Mouse (Mus musculus) MEL (cell line): ENCODE measurements around the gene Zfp385b. TPM values are rescaled to one million over a fixed set of nuclear protein-coding genes. Genes with fewer than 3 reads are reported as not detected.

ENCODE experiments used
- DNase-seq: peaks from one replicate; pipeline ENCODE4 v3.0.0; 2011; ENCODE audit warnings: low read depth, low spot score
- H3K27ac ChIP-seq: 2 replicates; pipeline ENCODE4 v1.5.1; 2012; ENCODE audit warnings: low read depth, mild to moderate bottlenecking, control low read depth, low read length, moderate library complexity; ENCODE audit not compliant: control insufficient read depth
- H3K27me3 ChIP-seq, 2 experiments: fragments of 150-350 bp in 1 of 2; sonication (generic) in 1 of 2; 2 replicates each; pipeline ENCODE4 v1.6.1; 2012; ENCODE audit warnings: low read length in 2 of 2, mild to moderate bottlenecking in 2 of 2, improper control_type of control experiment in 1 of 2, moderate library complexity in 1 of 2; ENCODE audit not compliant: insufficient read depth in 2 of 2, control insufficient read depth in 1 of 2
- H3K36me3 ChIP-seq, 2 experiments: 2 replicates each; pipeline ENCODE4 v1.6.1; 2012 to 2014; ENCODE audit warnings: low read length in 2 of 2, improper control_type of control experiment in 1 of 2, inconsistent platforms in 1 of 2, mild to moderate bottlenecking in 1 of 2; ENCODE audit not compliant: insufficient read depth in 2 of 2, control insufficient read depth in 1 of 2
- H3K4me1 ChIP-seq, 2 experiments: fragments of 150-350 bp in 1 of 2; sonication (generic) in 1 of 2; 2 replicates each; pipeline ENCODE4 v1.6.1; 2012; ENCODE audit warnings: low read length in 2 of 2, improper control_type of control experiment in 1 of 2, mild to moderate bottlenecking in 1 of 2; ENCODE audit not compliant: insufficient read depth in 2 of 2, control insufficient read depth in 1 of 2
- H3K4me3 ChIP-seq, 2 experiments: fragments of 150-350 bp in 1 of 2; sonication (generic) in 1 of 2; 2 replicates each; pipeline ENCODE4 v1.5.1; 2012; ENCODE audit warnings: low read depth in 2 of 2, low read length in 2 of 2, mild to moderate bottlenecking in 2 of 2, moderate library complexity in 2 of 2, control low read depth in 1 of 2, improper control_type of control experiment in 1 of 2; ENCODE audit not compliant: control insufficient read depth in 1 of 2, insufficient read depth in 1 of 2
- H3K79me2 ChIP-seq: 2 replicates; pipeline ENCODE4 v1.6.1; 2012; ENCODE audit warnings: mild to moderate bottlenecking, low read length, moderate library complexity; ENCODE audit not compliant: control insufficient read depth, poor library complexity, insufficient read depth
- H3K9ac ChIP-seq: 2 replicates; pipeline ENCODE4 v1.6.1; 2012; ENCODE audit warnings: low read depth, mild to moderate bottlenecking, control low read depth, low read length, moderate library complexity; ENCODE audit not compliant: control insufficient read depth, poor library complexity, severe bottlenecking
- H3K9me3 ChIP-seq: fragments of 150-350 bp; sonication (generic); replicated peaks from 2 replicates; pipeline ENCODE4 v1.6.1; 2012; ENCODE audit warnings: mild to moderate bottlenecking, low read length, improper control_type of control experiment, moderate library complexity; ENCODE audit not compliant: insufficient read depth
- E2F4 ChIP-seq: IDR thresholded peaks from 2 replicates; pipeline ENCODE4 v1.6.1; 2011; ENCODE audit warnings: low read depth, low read length, improper control_type of control experiment, borderline replicate concordance
- ETS1 ChIP-seq: IDR thresholded peaks from 2 replicates; pipeline ENCODE4 v1.6.1; 2012; ENCODE audit warnings: low read depth, mild to moderate bottlenecking, inconsistent platforms, low read length, improper control_type of control experiment, moderate library complexity
- GABPA ChIP-seq: IDR thresholded peaks from 2 replicates; pipeline ENCODE4 v1.6.1; 2012; ENCODE audit warnings: low read depth, mild to moderate bottlenecking, inconsistent platforms, low read length, improper control_type of control experiment, moderate library complexity
- KAT2A ChIP-seq: conservative IDR thresholded peaks from 2 replicates; pipeline ENCODE4 v1.6.1; 2012; ENCODE audit warnings: low read depth, low read length, improper control_type of control experiment, inconsistent platforms
- MXI1 ChIP-seq: IDR thresholded peaks from 2 replicates; pipeline ENCODE4 v1.6.1; 2011; ENCODE audit warnings: mild to moderate bottlenecking, low read depth, low read length, improper control_type of control experiment
- MYB ChIP-seq: IDR thresholded peaks from 2 replicates; pipeline ENCODE4 v1.6.1; 2011; ENCODE audit warnings: mild to moderate bottlenecking, low read depth, low read length, improper control_type of control experiment
- POLR2A ChIP-seq, 2 experiments: IDR thresholded peaks; 2 replicates each; pipeline ENCODE4 v1.6.1; 2011 to 2012; ENCODE audit warnings: low read length in 2 of 2, mild to moderate bottlenecking in 2 of 2, control low read depth in 1 of 2, improper control_type of control experiment in 1 of 2, low read depth in 1 of 2, moderate library complexity in 1 of 2; ENCODE audit not compliant: control insufficient read depth in 1 of 2, insufficient read depth in 1 of 2, poor library complexity in 1 of 2
- POLR2AphosphoS5 ChIP-seq: IDR thresholded peaks from 2 replicates; pipeline ENCODE4 v1.6.1; 2012; ENCODE audit warnings: low read depth, borderline replicate concordance, mild to moderate bottlenecking, inconsistent platforms, low read length, moderate library complexity, mixed read lengths
- SMC3 ChIP-seq: IDR thresholded peaks from 2 replicates; pipeline ENCODE4 v1.6.1; 2011; ENCODE audit warnings: low read depth, low read length, improper control_type of control experiment
- TAL1 ChIP-seq: IDR thresholded peaks from 2 replicates; pipeline ENCODE4 v1.6.1; 2012; ENCODE audit warnings: mild to moderate bottlenecking, inconsistent platforms, low read length, moderate library complexity, mixed read lengths
- TBP ChIP-seq: IDR thresholded peaks from 2 replicates; pipeline ENCODE4 v1.8.0; 2011; ENCODE audit warnings: low read depth, low read length, improper control_type of control experiment
- USF2 ChIP-seq, 2 experiments: IDR thresholded peaks; 2 replicates each; pipeline ENCODE4 v1.6.1; 2011 to 2012; ENCODE audit warnings: improper control_type of control experiment in 2 of 2, low read length in 2 of 2, borderline replicate concordance in 1 of 2, inconsistent platforms in 1 of 2, low read depth in 1 of 2, mild to moderate bottlenecking in 1 of 2; ENCODE audit not compliant: insufficient read depth in 1 of 2
- ZC3H11A ChIP-seq: IDR thresholded peaks from 2 replicates; pipeline ENCODE4 v1.6.1; 2012; ENCODE audit warnings: low read depth, mild to moderate bottlenecking, inconsistent platforms, low read length, improper control_type of control experiment
- ZKSCAN1 ChIP-seq: IDR thresholded peaks from 2 replicates; pipeline ENCODE4 v1.6.1; 2012; ENCODE audit warnings: low read depth, mild to moderate bottlenecking, inconsistent platforms, low read length, improper control_type of control experiment, moderate library complexity
- polyA plus RNA-seq, 2 experiments: library from polyadenylated mRNA; stranded (reverse) in 1 of 2; unstranded in 1 of 2; fragments of >175 nt in 1 of 2; fragments of >200 nt in 1 of 2; gene quantifications; 2 replicates each; pipeline versions ENCODE4 v1.2.1 to v1.2.4; 2012; ENCODE audit warnings: low replicate concordance in 2 of 2, low read depth in 1 of 2; ENCODE audit not compliant: insufficient read length in 2 of 2, insufficient read depth in 1 of 2, missing spikeins in 1 of 2
- total RNA-seq: library from RNA; depleted of rRNA; stranded (reverse); fragments of 300-350 nt; gene quantifications from 2 replicates; pipeline ENCODE4 v1.2.3, GENCODE M21; 2012

The Zfp385b gene
- total and polyA plus RNA-seq, 3 experiments = not detected

- no peak for TF ChIP-seq E2F4
- Histone ChIP-seq H3K36me3 (no peaks in the 10 kb centered on the region), H3K9me3 (no peaks in the 10 kb centered on the region), H3K4me3 (no peak overlapping the region), H3K27ac (no peak overlapping the region), H3K79me2 (no peaks in the 10 kb centered on the region), H3K9ac (no peak overlapping the region), H3K4me1 (no peaks in the 10 kb centered on the region), H3K27me3 (no peaks in the 10 kb centered on the region)
- no peak for DNase-seq
Observed at GRCm38 (mm10) chr2:77795859-77796552, 23.4 kb downstream of the Zfp385b start.

GRCm38 (mm10) chr2:77790846-77791245 is 28.6 kb downstream of the Zfp385b start:
- Histone ChIP-seq H3K4me3 (no peak overlapping the region), H3K36me3 (no peaks in the 10 kb centered on the region), H3K79me2 (no peaks in the 10 kb centered on the region), H3K27me3 (no peaks in the 10 kb centered on the region), H3K9me3 (no peaks in the 10 kb centered on the region), H3K9ac (no peak overlapping the region), H3K4me1 (no peaks in the 10 kb centered on the region), H3K27ac (no peak overlapping the region)
- TF ChIP-seq POLR2AphosphoS5 = no peak
- no peak for TF ChIP-seq TAL1
- DNase-seq = no peak

GRCm38 (mm10) chr2:77790295-77790694 is 29.1 kb downstream of the Zfp385b start:
- Histone ChIP-seq H3K27me3 (no peaks in the 10 kb centered on the region), H3K4me3 (no peak overlapping the region), H3K27ac (no peak overlapping the region), H3K36me3 (no peaks in the 10 kb centered on the region), H3K4me1 (no peaks in the 10 kb centered on the region), H3K9me3 (no peaks in the 10 kb centered on the region), H3K79me2 (no peaks in the 10 kb centered on the region), H3K9ac (no peak overlapping the region)
- DNase-seq = no peak
- TF ChIP-seq USF2 (IDR thresholded peaks at IDR 0.05; ENCODE audit: borderline replicate concordance in 1 of 2, insufficient read depth in 1 of 2, low read depth in 1 of 2, low read length in 2 of 2) = no peak
- no peak for TF ChIP-seq POLR2A (IDR thresholded peaks at IDR 0.05; ENCODE audit: control insufficient read depth in 1 of 2, insufficient read depth in 1 of 2, low read depth in 1 of 2, low read length in 2 of 2, poor library complexity in 1 of 2)
- TF ChIP-seq ZC3H11A = no peak
- no peak for TF ChIP-seq TBP
- TF ChIP-seq MYB = no peak
- no peak for TF ChIP-seq POLR2AphosphoS5
- no peak for TF ChIP-seq SMC3
- TF ChIP-seq KAT2A = no peak
- TF ChIP-seq MXI1 = no peak
- TF ChIP-seq GABPA = no peak
- no peak for TF ChIP-seq ETS1
- TF ChIP-seq ZKSCAN1 = no peak
